Mouse (Mus musculus) megakaryocyte, embryonic 14.5 days (primary cell): ENCODE results near the gene Awat1.

ENCODE experiments used
- FLI1 ChIP-seq: IDR thresholded peaks from 2 replicates; pipeline ENCODE4 v1.6.1; 2012; ENCODE audit warnings: low read length, inconsistent platforms, mixed read lengths
- GATA1 ChIP-seq: IDR thresholded peaks from 3 replicates; pipeline ENCODE4 v1.6.1; 2012; ENCODE audit warnings: mixed read lengths, low read length, inconsistent platforms, borderline replicate concordance

GRCm38 (mm10) chrX:100618488-100618887 is 46.4 kb downstream of the Awat1 start:
- TF ChIP-seq GATA1 (no peak), FLI1 (no peak)
